Mouse (Mus musculus) left cerebral cortex, postnatal 10 days (tissue): ENCODE results near the gene Efnb2. TPM values are rescaled to one million over a fixed set of nuclear protein-coding genes. Genes with fewer than 3 reads are reported as not detected.

Experiments used
- DNase-seq, 2 experiments: peaks; one replicate each; pipeline ENCODE4 v3.0.0; 2021 to 2022; ENCODE audit warnings: low spot score in 2 of 2, mixed read lengths in 1 of 2; ENCODE audit errors: extremely low spot score in 1 of 2
- intact Hi-C: fragments of 180-260 bp; cut with DNase I; formaldehyde crosslinking; loops from one replicate; pipeline ENCODE4 v1.15.1; 2025
- microRNA-seq: library from miRNA; unstranded; fragments of <30 nt; microRNA quantifications from one replicate; pipeline ENCODE4 v1.2.0, GENCODE M21; 2022
- total RNA-seq, 2 experiments: library from RNA; stranded (reverse); gene quantifications; 2 replicates each; pipeline ENCODE4 v1.2.3; 2021

Gene Efnb2
- total RNA-seq, 2 experiments from 2014 or later: 85.8 to 98.4 TPM

GRCm38 (mm10) chr8:8583981-8584377 lies 77.1 kb downstream of the Efnb2 start:
- DNase-seq: no peak
- intact Hi-C loops: no loop called here

- no peak for DNase-seq
- intact Hi-C loops: no loop called here
Measured at GRCm38 (mm10) chr8:8583290-8583980, 77.6 kb downstream of the Efnb2 start.

- DNase-seq: no peak
- intact Hi-C loops: no loop called here
Measured at GRCm38 (mm10) chr8:8577770-8578303, 83.2 kb downstream of the Efnb2 start.

- intact Hi-C loops: no loop called here
- DNase-seq: peak in 1 of 2 experiments; percentile 32
Measured at GRCm38 (mm10) chr8:8576833-8577232, 84.2 kb downstream of the Efnb2 start.

- peak in 1 of 2 experiments; percentile 33 for DNase-seq
- intact Hi-C loops: no loop called here
Measured at GRCm38 (mm10) chr8:8576286-8576685, 84.8 kb downstream of the Efnb2 start.

GRCm38 (mm10) chr8:8574521-8575499 lies 86.2 kb downstream of the Efnb2 start:
- DNase-seq: peak in 1 of 2 experiments; percentile 23
- intact Hi-C loops: no loop called here

GRCm38 (mm10) chr8:8572272-8572671 lies 88.8 kb downstream of the Efnb2 start:
- intact Hi-C loops: no loop called here
- DNase-seq: no peak

GRCm38 (mm10) chr8:8571625-8572215 lies 89.3 kb downstream of the Efnb2 start:
- intact Hi-C loops: no loop called here
- no peak for DNase-seq

GRCm38 (mm10) chr8:8569280-8569679 lies 91.8 kb downstream of the Efnb2 start:
- intact Hi-C loops: no loop called here
- no peak for DNase-seq

GRCm38 (mm10) chr8:8568215-8568773 lies 92.7 kb downstream of the Efnb2 start:
- DNase-seq: no peak
- intact Hi-C loops: no loop called here

Small RNAs within 50 kb of the gene (microRNA-seq; reads per million reads assigned to microRNA genes)
- gene Mir7654: 2.3 reads per million

Other genes starting within 250 kb of the Efnb2 start
- gene Arglu1, start 29.3 kb upstream of the Efnb2 start, total RNA-seq: 100 to 1,000 TPM in 1 of 2 experiments, 10 to 100 TPM in 1; 96.6 to 102 TPM